Mouse (Mus musculus): ENCODE results near the gene Fmr1nb.
"Not testable (repeated sequence)": the region's sequence is repeated elsewhere in the genome, so short reads cannot be mapped to it uniquely, and the experiment has no call there.

The Fmr1nb gene

DNA sequence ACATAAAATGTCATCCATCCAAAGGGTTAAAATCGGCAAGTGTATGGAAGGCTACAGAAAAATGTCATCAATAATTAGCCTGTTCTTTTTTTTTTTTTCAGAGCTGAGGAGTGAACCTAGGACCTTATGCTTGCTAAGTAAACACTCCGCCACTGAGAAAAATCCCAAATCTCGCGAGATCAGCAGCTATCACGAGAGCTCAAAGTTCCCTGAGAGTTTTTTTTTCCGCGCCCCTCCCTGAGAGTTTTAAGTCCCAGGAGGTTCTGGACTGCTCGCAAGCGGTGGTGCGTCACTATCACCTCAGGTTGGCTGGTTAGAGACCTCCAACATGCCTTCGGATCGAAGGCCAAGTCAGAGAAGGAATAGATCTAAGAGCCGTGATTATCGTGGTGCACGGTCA, at the start of gene Fmr1nb:
TSS of gene Fmr1nb (plus strand) at position 234 of the 400 bp plus-strand sequence.
- no peak for DNase-seq (ENCODE audit: low spot score)

GRCm38 (mm10) chrX:68736902-68737301, 24.7 kb upstream of the Fmr1nb start:
- no peak for DNase-seq (ENCODE audit: low spot score)

DNA sequence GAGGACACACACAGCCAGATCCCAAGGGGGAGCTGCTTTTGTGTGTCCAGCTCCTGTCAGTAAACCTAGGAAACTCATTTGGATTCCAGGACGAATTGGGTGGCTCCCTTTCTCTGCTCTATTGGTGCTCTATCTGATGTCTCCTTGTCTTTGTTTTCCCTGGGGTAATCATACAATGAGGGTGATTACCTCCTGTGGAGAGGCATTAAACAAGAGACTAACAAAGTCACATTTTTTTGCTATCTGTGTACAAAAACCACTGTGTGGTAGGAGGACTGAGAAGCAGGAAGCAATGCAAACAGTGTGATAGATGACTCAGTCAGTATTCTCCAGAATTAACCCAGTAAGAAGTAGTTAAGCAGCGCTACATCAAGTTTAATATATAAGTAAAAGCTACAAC, 21.6 kb upstream of the Fmr1nb start:
- DNase-seq (ENCODE audit: low spot score): no peak

GRCm38 (mm10) chrX:68820449-68820848, 58.8 kb downstream of the Fmr1nb start:
- DNase-seq (ENCODE audit: low spot score): not testable (repeated sequence)

DNA sequence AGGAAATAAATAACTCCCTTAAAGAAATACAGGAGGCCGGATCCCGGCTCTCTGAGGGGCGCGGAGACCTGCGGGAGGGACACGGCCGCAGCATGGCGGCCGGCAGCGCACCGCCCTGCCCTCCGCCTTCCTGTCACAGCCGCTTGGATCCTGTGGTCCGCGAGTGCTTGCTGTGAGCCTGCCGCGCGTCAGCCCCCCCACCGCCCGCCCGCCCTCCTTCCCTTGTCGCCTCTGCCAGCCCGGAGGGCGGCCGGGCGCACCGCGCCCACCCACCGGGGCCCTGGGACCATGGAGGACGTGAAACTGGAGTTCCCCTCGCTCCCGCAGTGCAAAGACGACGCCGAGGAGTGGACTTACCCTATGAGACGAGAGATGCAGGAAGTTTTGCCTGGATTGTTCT, 59.4 kb downstream of the Fmr1nb start, which contains the start of gene Gm14698:
TSS of gene Gm14698 (plus strand) at position 35 of the 400 bp plus-strand sequence.
- DNase-seq (ENCODE audit: low spot score): not testable (repeated sequence)

DNA sequence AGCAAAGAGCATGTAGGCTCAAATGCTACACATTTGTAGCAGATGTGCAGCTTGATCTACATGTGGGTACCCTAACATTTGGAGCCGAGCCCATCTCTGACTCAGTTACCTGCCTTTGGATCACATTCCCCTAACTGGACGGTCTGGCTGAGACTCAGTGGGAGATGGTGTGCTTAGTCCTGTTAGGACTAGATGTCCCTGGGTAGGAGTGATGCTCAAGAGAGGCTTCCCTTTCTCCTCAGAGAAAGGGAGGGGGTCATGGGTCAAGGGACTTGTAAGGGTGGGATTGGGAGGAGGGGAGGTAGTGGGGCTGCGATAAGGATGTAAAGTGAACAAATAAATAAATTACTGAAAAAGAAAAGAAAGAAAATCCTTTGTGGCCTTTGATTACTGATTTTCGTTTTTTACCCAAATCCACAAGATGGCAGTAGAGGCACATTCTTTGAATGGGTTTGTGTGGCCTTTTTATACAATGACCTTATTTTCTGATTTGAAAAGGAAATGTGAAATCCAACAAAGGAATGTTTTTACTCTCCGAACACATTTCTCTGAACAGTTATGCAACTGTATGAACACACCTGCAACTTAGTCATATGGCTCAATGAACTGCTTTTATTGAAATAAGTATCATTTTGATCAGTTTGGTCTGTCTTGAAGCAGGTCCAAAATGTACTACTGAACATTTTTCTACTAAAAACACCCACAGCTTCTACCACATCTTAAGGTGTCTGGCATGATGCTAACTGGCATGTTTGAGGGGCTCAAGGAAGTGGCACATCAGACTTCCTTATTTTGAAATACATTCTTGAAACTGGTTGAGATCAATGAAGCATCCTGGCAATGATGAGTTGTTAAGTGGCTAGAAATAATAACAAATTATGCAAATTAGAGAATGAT, 78.2 kb downstream of the Fmr1nb start:
- DNase-seq (ENCODE audit: low spot score): no peak
